Mouse (Mus musculus) urinary bladder, postnatal 36 days (tissue): ENCODE results near the gene Spin1.
"Not testable (repeated sequence)": the region's sequence is repeated elsewhere in the genome, so short reads cannot be mapped to it uniquely, and the experiment has no call there.

Experiments used
- DNase-seq, 2 experiments: peaks; one replicate each; pipeline ENCODE4 v3.0.0; 2022; ENCODE audit warnings: low spot score in 2 of 2, mixed read lengths in 1 of 2

The Spin1 gene

DNA sequence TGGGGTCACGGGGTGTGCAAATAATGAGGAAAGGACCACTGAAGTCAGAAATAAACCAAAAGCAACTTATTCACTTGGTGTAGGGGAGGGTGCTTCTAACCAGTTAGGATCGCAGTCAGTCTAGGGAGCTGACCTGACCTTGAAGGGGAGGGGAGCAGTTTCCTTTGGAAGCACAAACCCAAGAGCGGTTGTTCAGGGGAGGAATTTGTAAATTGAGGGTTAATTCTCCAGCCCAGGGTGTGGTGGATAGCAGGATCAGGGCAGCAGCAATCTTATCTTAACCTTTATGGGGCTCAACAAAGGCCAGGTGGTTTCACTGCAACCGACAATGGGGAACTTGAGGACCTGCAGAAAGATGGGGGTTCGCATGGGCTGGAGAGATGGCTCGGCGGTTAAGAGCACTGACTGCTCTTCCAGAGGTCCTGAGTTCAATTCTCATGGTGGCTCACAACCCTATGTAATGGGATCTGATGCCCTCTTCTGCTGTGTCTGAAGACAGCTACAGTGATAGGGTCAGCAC is 5.4 kb upstream of the Spin1 start:
- DNase-seq: no peak

DNA sequence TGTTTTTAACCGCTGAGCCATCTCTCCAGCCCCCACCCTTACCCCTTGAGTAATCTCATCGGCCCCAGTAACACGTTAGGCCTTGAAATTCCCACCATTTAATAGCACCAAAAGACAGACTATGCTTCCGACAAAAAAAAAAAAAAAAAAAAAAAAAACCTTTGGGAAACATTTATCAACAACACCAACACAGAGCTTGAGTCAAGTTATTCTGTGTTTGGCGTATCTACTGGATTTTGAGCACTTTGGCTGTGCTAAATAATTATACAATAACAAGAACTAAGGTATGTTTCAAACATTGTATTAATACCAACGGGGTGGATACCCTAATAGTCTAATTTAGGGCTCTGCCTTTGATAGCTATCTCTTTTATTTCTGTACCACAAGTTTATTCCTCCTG is 4.0 kb upstream of the Spin1 start:
- DNase-seq: no peak

DNA sequence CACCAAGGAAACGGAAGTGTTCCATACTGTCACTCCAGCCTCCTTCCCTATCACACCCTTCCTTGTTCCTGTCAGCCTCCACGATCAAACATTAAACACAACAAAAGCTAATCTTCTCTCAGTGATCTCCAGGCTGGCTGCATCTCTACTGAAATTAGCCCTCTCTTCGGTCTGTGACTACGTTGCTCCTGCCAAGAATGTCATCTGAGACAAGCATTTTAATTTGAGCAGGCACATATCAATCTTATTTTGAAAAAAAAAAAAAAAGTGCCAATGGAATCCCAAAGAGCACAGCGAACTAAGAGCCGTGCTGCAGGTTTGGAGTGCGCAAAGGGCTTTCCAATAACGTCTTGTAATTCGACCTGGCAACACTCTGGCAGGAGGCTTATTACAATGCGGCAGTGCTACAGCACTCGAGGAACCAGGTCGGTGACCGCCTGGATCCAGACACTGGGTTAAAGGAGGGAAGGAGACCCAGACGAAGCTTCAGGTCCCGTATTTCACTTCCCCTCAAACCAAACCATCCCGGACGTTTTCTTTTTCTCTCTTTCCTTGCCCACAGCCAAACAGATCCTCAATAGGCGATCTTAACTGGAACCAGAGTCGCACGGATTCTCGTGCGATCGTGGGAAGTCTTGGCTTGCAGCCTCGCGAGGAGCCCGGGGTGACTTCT is 984 bp upstream of the Spin1 start:
- DNase-seq: peak in 1 of 2 experiments; percentile 9

DNA sequence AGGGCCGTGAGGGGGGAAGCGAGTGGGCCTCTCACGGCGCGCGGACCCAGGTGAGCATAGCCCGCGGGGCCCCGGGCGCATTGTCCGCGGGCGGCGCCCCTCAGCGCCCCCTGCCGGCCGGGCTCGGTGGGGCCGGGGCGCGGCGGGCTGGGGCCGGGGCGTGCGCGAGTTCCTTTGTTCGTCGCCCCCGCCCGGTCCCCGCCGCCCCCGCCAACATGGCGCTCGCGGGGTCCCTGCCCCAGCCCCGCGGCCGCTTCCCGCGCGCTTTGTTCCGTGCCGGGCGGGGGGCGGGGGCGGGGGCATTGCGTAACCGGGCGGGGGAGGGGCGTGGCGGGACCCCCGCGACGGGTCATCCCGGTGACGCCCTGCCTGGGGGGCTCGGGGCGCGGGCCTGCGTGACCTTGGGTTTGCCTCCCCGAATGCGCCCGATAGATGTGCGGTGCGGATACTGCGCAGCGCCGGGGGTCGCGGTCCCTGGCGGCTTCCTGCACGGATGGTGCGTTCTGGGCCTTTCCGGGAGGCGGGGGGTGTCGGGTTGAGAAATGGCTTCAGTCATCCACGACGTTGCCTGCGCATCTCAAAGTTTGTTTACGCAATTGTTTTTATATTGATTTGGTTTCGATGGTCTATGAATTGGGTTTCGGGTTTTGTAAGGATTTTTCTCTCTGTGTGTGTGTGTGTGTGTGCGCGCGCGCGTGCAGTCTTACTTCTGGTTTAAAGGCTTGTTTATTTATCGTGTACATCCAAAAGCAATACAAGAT is 516 bp downstream of the Spin1 start:
- DNase-seq: peak; percentile 42 to 53

DNA sequence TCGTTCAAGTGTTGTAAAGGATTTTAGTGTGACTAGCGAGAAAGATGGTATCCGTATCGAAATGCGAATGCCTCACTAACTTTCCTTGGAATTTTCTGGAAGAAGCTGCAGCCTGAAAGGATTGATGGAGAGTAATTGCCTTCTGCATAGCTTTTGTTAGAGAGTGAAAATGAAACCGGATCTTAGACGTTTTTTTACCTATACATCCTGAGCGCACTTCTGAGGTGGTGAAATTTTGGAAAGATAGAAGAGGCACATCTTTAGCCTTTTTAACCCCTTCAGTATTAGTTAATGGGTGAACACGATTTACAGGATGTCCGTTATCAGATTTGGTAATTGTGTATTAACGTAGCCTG is 1.1 kb downstream of the Spin1 start:
- no peak for DNase-seq

DNA sequence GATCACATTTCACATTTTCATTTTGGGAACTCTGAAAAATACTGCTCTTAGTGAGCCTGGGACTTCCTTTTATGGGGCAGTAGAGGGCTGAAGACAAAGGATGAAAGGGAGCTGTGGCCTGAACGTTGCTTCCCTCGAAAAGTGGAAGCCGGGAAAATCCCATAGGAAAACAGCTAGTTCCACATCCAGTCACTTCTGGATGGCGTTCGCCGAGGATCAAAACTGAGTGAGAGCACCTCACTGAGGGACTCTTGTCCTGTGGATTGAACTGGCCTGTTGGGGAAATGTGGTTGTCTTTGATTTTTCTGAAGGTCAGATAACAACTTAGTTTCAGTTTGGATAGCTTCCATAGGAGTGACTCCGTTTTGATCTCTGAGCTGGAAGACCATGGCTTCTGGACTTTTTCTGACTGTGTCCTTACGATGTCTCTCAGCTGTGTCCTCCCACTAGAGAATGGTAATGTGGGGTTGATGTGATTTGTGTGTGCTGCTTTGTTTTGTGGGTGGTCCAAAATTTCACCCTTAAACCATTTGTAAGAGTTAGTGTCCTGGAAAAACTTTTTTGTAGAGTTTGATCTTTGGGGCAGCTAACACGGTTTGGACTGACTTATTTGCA is 2.5 kb downstream of the Spin1 start:
- DNase-seq: no peak

DNA sequence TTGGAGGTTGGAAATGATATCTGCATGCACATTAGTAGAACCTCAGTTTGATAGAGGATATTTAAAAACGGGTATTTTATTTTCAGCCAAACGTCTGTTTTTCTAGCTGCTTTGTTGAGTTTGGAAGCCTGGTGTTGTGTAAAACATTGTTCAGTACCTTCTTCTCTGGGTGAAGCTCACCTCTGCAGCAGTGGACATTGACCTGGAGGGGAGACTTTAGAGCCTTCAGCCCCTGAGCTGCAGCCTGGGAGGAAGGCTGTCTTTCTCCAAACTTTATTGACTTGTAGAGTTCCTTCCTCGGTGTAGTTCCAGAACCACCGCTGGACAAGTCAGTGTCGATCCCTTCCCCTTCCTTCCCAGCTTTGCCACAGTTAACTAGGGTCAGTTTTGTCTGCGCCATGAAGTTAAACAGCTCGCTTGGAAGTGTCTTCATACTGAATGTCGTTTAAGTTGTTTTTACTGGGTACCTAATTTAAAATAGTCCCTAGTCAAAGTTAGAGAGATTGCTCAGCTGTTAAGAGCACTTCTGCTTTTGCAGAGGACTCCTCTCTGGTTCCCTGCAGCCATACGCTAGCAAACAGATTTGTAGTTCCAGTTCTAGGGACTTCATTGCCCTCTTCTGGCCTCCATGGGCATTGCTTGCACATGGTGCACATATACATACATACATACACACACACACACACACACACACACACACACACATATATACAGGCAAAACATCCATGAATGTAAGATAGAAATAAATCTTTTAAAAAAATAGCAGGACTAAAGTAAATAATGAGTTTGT is 3.4 kb downstream of the Spin1 start:
- no peak for DNase-seq

DNA sequence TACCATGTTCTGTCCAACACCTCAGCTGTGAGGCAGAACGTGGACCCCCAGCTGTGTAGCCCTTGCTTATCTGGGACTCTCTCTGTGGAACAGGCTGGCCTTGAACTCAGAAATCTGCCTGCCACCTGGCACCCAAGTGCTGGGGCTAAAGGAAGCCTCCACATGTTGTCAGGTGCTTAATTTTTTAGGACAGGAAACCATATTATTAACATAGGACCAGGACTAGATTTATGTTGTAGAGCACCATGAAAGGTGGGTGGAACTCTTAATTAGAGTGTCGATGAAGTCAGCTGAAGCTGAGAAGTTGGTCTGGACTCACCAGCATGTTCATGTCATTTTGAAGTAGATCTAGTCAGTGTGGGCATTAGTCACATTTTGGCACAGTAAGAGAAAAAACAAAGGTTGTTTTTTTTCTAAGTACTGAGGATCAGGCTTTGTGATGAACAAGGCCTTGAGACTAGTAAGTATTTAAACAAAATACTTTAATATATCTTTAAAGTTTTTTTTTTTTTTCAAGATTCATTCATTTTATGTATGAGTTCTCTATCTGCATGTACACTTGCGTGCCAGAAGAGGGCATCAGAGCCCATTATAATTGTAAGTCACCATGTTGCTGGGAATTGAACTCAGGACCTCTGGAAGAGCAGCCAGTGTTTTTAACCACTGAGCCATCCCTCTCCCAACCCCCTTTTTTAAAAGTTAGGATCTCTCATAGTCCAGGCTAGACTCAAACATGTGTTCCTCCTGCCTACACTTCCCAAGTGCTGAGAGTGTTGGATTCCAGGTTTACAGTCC is 5.4 kb downstream of the Spin1 start:
- DNase-seq: no peak

DNA sequence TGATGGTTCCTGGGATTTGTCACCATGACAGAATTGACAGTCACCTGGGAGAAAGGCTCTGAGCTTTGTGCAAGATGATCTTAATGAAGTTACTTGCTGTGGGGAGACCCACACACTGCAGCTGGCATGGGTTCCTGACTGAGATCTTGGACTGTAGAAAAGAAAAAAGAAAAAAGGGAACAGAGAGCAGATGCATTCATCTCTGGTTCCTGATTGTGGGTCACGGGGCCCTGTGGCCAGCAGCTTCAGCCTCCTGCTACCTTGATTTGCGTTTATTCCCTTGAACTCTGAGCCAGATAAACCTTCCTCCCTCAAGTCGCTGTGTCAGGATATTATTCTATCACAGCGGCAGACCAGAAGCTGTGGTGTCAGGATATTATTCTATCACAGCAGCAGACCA is 6.1 kb downstream of the Spin1 start:
- no peak for DNase-seq

DNA sequence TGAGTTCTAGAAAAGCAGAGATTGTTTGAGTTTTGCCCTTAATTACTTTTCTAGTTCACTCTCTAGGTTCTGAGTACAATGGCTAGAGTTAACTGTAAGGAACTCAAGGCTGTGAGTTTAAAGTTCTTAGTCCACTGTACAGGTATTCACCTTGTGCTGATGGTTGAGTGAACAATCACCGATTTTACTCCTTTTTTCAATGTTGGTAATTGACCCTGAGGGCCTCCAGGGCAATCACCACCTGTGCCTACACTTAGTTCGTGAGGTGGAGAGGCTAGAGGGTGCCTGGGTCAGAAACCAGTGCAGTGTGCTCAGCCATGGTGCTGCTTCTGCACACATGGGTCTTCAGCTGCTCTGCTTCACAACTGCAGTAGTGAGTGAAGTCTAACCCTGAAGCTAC is 8.8 kb downstream of the Spin1 start:
- DNase-seq: no peak

DNA sequence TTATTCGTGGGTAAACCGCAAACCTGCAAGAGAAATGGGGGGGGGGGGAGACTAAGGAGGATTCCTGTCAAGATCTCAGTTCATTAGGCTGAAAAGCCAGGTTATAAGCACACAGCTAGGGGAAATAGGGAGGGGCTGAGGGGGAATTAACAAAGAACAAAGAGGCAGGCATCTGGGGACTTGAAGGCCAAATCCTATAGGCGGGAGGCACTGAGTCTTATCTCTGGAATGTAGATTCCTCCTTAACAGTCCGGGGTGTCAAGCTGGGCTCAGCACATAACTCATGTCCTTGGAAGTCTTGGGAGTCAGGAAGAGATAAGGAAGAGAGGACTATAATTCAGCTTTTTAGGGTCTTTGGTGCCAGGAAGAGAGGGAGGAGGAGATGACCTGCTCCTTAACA is 13.7 kb downstream of the Spin1 start:
- DNase-seq: not testable (repeated sequence)

DNA sequence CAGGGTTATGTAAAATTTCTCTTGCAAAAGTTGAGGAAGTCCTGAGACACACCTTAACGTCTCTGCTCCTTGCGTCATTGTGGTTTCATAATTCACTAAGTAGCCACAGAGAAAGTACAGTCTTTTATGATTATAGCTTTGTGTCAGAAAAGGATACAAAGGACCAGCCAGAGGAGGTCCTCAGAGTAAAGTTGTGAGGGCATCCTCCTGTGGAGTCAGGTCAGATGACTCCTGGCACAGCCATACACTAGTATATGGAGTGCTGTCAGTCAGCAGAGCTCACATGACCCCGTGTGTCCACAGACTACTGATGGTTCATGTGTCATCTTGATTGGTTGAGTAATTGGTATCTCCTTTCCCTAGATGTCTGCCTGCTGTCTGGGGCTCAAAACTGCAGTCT is 15.1 kb downstream of the Spin1 start:
- no peak for DNase-seq

DNA sequence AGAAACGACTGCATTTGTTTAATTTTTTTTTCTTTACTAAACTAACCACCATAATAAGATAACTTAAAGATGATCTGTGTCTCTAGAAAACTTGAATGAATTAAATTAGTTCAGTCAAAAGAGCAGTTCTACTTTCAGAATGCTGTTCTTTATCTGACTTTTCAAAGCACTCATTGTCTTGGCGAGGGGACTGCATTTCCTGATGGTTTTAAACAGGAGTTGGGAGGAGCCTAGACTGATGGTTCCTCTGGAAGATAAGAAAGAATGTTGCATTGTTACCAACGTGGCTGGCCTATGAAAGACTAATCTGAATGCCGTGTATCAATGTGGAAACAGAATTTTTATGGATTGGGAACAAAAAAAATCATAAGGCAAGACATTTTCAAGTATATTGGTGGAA is 20.1 kb downstream of the Spin1 start:
- DNase-seq: no peak

DNA sequence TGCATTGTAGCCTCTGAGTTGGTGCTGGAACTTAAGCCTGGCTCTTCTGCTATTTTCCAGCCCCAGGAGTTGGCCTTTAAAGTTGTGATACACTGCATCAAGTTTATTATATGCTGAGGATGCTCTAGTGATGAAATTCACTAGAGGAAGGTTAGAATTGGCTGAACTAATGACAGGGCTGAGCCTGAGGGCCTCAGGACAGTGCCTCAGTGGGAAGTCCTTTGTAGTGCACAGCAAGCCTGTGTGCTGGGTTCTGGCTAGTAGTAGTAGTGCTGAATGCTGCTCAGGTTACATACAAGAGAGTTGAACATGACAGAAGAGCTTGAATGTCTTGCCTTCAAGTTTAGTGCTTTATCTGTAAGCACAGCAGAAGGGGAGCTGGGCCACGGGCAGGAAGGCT is 21.3 kb downstream of the Spin1 start:
- DNase-seq: no peak

DNA sequence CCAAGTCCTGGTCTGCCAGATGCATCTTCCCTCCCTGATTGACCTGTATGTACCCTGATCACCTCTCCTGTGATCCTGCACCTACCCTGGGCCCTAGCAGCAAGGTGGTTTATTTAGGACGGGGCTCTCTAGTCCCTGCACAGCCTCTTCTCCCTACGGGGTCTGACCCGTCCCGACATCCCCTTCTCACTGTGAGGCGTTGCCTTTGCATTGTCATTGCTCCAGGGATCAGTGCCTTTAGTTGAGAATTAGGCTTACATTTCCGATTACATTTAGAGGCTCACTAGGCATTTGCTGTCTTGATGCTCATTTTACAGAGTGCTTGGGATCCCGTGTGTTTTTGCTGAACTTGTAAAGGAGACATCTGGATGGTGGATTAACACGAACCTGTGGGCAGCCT is 22.1 kb downstream of the Spin1 start:
- DNase-seq: no peak

DNA sequence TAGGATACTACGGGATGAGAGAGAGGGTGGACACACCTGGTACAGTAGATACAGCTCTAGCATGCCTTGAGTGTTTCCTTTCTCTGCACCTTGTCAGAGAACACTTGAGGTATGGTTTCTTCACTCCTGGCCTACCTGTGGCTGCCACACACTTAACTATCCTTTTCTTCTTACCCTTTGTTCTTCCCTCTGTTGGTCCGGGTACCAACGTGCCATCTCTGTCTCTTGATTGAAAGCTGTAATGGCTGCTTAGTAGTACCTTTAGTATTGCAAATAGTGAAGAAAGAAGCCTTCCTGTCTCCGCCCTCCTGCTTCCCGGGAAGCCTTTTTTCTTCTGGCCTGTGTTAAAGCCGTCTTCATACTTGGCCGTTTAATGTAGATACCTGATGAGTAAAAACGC is 24.7 kb downstream of the Spin1 start:
- no peak for DNase-seq

DNA sequence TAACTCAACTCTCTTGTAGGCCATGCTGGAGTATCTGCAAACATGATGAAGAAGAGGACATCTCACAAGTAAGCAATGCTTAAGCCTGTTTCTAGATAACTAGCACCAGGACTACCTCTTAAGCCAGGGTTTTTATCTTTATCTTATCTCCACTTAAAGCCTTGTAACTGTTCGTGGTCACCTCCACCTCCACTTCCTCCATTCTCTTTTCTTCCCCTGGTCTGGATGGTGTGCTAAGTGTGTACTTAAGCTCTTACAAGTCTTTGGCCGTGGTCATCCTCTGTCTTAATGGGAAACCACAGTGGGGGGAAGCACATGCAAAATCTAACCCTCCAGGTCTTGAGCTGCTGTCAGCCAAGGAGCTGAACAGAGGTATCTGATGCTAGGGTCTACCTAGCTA is 27.2 kb downstream of the Spin1 start:
- DNase-seq: no peak

DNA sequence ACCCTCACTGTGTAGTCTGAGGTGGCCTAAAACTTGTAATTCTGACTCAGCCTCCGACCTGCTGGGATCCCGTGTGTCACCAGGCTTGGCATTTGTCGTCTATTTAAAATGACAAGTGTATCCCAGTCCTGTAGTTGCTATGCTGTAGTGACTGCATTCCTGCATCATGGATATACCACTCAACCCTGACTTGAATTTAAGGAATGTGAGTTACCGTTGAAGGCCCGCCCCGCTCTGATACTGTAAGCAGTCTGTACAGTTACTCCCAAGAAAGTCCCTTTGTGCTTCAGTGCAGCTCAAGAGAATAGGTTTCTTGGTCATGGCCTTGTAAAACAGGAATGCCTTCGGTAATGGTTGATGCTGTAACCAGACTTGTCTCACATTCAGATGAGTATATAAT is 27.7 kb downstream of the Spin1 start:
- no peak for DNase-seq

DNA sequence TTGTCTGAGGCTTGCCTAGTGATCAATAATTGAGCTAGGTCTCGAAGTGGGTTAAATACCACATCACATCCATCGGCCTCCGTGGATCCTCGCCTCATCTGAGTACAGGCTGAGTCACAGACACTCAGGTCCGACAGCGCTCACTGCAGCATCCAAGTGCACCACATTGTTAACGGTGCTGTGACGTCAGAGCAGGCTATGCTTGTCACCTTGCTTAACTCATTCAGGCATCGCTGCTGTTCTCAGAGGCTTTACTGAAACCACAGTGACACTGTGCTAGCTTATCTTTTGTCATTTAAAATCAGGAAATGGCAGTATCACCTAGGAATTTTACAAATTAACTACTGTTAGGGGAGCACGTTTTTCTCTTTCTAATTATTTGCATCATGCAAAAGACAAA is 30.5 kb downstream of the Spin1 start:
- no peak for DNase-seq

DNA sequence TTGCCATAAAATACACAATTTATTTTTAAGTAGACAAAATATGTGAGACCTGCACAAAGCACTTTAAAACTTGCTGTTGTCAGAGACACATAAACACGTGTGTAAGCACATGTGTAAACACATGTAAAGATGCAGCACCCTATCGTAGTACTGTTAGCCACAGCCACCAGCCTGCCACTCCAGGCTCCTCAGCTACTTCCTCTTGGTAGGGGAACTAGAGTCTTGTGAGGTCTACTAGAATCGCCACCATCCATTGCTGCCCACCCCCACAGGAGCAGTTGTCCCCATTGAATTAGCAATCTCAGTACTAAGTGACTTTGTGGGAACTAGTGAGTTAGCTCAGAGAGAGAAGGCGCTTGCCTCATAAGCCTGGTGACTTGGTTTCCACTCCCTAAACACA is 35.6 kb downstream of the Spin1 start:
- DNase-seq: no peak

DNA sequence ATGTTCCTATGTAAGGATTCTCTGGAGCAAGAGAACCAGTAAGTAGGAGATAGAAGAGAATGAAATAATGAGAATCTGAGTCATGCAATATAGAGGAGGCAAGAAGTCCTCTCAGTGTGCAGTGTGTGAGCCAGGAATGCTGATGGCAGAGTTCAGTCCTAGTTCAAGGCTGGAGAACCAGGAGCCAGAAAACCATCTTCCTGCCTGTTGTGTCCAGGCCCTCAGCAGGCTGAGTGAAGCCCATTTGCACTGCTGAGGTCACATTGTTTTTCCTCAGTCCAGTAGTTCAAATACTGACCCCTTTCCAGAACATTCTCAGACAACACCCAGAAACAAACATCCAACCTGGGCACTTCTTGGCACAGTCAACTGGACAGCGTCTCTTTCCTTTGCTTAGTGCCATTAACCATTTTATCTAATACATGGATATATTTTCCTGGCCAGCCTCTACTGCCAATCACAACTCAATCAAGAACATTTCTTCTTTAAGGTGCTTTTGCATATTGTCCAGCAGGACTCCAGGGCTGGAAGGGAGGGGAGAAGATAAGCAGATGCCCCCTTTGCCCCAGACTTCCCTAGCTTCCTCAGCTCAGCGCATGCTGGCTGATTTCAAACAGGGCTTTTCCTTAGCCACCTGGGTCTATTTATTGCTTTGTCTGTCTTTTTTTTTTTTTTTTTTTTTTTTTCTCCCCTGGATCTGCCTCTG is 36.5 kb downstream of the Spin1 start:
- no peak for DNase-seq
